Mouse (Mus musculus): ENCODE results near the gene Tmcc3.
A peak's percentile ranks its signal among the peaks of the same experiment; 100 is the strongest.
"Not testable (repeated sequence)": the region's sequence is repeated elsewhere in the genome, so short reads cannot be mapped to it uniquely, and the experiment has no call there.

Tmcc3 gene

DNA sequence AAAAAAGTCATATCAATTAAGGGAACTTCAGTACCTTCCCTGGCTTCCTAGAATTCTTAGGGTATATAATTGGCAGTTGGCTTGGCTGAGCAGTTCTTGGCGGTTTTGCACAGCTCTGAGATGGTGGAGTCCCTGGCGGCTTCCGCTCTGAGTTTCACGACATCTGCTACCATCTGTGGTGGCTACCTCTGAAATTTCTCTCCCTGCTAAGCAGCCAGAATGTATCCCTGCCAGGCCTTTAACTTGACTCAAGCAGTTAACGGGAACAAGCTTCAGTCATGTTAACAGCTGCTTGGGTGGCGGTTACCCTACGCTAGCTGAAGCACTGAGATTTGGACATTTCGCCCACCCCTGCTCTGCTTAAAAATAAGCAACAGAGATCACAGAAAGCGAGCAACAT lies 284.0 kb downstream of the Tmcc3 start:
- no peak for DNase-seq

- DNase-seq, result not testable (repeated sequence)
These were observed 288.1 kb downstream of the Tmcc3 start for GRCm38 (mm10) chr10:94599846-94600245.

DNA sequence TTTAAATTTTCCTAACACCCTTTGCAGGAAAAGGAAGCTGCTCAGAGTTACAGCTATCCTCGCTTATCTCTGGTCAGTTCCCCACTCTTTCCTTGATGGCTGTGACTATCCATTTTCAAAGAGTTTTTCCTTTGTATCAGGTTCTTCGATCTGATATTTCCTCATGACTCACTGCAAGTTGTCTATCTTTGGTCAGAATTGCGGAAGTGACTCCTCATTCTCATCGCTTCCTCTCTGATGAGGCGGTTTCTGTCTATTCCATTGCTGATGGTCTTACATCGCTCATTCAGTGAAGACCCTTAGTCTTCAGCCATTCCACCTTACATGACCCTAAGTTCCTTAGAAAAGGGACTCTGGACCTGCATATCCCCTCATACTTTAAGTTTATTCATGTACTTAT lies 289.3 kb downstream of the Tmcc3 start:
- no peak for DNase-seq

GRCm38 (mm10) chr10:94605491-94605890 lies 293.7 kb downstream of the Tmcc3 start:
- peak; percentile 67 for DNase-seq

DNA sequence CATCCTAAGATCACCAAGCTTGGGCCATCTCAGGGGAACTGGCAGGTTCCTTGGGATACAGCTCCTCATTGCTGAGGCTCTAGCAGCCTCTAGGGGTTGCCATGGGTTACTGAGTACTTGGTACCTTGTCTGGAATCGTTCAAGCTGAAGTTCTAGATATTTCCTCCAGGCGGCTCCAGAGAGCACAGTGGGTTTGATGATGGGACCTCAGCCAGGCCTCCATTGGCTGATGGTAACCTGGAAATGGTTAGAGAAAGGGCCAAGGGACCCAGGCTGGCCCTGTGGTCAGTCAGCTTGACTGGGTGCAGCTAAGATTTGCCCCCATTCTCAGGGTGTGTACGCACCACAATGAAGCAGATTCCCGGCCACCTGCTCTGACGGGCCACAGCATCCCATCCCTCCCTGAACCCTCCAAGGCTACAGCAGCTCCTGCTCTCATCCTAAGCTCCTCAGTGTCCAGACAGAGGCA lies 297.6 kb downstream of the Tmcc3 start:
- DNase-seq, result peak; percentile 92

GRCm38 (mm10) chr10:94611228-94611968 lies 299.6 kb downstream of the Tmcc3 start:
- DNase-seq, result peak; percentile 28

- DNase-seq, result peak; percentile 16
These were observed 300.3 kb downstream of the Tmcc3 start for GRCm38 (mm10) chr10:94611969-94612440.

DNA sequence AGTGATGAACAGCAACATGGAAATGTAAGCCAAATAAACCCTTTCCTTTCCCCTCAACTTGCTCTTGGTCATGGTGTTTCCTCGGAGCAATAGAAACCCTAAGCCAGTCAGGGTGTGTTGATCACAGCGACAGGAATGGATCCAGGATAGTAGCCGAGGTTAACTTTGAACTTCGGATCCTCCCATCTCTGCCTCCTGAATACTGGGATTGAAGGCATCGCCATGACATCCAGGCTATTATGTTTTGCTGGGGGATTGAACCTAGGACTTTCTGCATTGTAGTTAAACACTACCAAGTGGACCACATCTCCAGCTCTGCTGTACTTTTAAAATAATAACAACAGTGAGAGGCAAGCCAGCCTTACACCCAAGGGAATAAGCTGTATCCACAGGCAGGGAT lies 307.8 kb downstream of the Tmcc3 start:
- DNase-seq, result no peak

DNA sequence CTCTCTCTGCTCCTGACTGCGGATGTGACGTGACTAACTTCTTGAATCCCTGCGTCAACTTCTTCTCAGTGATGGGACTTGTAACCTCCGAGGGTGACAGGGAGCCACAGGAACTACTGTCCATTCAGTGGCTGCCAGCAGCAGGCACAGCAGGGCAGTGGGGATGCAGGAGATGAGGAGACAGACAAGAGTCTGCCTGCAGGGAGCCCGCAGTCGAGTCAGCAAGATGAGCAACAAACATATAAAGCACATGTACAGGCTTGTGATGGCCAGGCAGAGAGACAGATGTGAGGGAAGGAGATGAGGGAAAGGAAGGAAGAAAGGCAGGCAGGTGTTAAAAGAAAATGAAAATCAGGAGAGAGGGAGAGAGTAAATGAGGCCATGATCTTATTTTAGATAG lies 308.8 kb downstream of the Tmcc3 start:
- DNase-seq, result no peak

DNA sequence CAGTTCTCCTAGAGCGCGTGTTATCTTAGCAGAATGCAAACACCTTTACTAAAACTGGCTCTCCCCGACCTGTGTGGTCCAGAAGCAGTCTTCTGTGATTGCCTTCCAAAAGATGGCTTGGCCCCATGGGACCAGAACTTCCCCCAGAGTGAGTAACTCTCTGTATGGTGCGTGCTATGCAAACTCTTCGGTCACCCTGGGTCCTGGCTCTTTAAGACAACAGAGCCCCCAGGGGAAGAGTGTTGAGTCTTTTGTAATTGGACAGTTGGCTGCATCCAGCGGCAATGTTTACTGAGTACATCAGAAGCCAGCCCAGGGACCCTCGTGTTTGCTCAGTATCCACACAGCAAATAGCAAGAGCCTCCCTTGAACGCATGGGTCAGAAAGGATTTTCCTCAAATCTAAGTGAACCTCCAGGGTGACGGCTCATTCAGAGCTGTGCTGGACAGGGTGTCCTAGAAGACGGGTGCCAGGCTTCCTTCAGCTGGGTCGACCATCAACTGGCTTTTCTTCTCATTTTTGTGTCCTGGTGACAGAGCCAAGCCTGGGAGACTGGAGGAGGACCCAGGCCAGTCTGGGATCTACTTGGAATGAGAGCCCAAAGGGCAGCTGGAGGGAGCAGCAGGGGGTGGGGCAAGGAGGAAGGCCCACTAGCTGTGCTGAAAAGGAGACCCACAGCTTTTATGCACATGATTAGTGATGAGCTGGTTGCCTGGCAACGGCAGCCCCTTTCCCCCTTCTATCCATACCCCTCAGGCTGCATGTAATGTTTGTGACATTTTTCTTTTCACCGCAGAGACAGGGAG lies 309.9 kb downstream of the Tmcc3 start:
- DNase-seq, result no peak

GRCm38 (mm10) chr10:94622281-94622680 lies 310.5 kb downstream of the Tmcc3 start:
- DNase-seq, result no peak

DNA sequence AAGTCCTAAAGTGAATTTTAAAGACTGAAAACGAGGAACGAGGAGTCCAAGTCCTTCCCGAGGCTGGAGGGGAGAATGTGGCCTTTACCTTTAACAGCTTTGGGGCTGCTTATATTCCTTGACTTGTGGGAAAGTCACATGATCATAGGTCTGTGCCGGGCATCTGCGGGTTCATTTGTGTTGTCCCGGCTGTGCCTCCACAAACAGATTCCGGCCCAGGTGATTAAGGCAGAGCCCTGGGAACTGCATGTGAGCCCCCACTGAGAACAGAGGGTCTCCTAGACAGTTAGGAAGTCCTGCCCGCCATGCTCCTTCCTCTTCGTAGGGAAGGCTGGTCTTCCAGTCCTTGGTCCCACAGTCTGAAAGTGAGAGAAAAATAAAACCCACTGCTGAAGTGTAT lies 311.1 kb downstream of the Tmcc3 start:
- DNase-seq, result no peak

DNA sequence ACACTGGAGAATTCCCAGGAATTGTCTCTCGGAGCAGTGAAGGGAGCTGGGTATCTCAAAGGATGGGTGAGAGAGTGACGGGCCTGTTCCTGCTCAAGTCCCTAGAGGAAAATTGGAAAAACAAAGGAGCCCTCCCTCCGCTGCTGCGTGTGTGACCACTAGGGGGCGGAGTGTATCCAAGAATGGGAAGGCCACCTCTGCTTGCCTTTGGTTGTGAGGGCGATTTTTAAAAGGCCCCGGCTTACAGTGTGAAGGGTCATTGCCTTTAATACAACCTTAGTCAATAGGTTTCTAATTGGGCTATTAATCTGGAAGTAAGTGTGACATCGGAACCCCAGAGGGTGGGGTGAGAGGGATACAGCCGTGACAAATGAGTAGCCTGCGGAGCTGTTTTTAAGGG lies 311.9 kb downstream of the Tmcc3 start:
- DNase-seq, result peak; percentile 88

- DNase-seq, result no peak
These were observed 313.3 kb downstream of the Tmcc3 start for GRCm38 (mm10) chr10:94625036-94625435.

GRCm38 (mm10) chr10:94625606-94626005 lies 313.9 kb downstream of the Tmcc3 start:
- no peak for DNase-seq

- no peak for DNase-seq
These were observed 319.1 kb downstream of the Tmcc3 start for GRCm38 (mm10) chr10:94630771-94631280.

GRCm38 (mm10) chr10:94631541-94632113 lies 319.9 kb downstream of the Tmcc3 start:
- no peak for DNase-seq

- no peak for DNase-seq
These were observed 320.5 kb downstream of the Tmcc3 start for GRCm38 (mm10) chr10:94632245-94632644.

GRCm38 (mm10) chr10:94638599-94638998 lies 326.9 kb downstream of the Tmcc3 start:
- DNase-seq, result no peak

DNA sequence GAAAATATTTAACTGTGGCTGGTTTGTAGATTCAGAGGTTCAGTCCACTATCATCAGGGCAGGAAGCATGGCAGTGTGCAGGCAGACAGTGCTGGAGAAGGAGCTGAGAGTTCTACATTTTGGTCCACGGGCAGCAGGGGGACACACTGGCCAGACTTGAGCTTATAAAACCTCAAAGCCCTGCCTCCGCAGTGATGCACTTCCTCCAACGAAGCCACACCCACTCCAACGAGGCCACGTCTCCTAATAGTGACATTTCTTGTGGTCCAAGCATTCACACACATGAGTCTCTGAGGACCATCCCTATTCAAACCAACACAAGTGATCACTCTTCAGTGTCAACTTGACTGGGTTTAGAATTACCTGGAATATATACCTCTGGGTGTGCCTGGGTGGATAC lies 327.5 kb downstream of the Tmcc3 start:
- DNase-seq, result peak; percentile 27

DNA sequence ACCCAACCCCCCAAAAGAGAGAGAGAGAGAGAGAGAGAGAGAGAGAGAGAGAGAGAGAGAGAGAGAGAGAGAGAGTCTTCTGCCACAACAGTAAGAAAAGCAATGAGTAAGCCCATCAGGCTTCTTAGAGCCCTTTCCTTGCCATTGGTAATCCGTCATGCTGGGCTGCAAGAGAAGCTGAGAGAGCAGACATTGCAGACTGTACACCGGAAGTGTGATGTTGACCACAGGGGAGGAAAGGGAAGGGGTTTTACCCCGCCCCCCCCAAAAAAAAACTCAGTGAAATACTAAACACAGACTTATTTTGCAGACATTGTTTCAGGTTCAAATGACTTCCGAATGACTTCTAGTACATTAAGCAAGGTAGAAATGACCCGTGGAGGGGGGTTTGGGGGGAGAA lies 328.3 kb downstream of the Tmcc3 start:
- no peak for DNase-seq

Data from lung, postnatal 36 days (tissue).